Comparison of ENCODE assay signal across 8 mouse cellular contexts in genomic region chr1:172026201-172026901, GRCm38 (mm10). TPM values are rescaled to one million over a fixed set of nuclear protein-coding genes. Genes with fewer than 3 reads are reported as not detected.
A peak's percentile ranks its signal among the peaks of the same experiment; 100 is the strongest.
DNase-seq lines count a peak whose midpoint lies in the region; ATAC-seq and TF ChIP-seq lines count a peak whose summit lies in the region.

No protein-coding gene starts in this region.

- peak; percentile 37 for ATAC-seq in intestine, postnatal 0 days

- peak; percentile 40 to 54 for DNase-seq in layer of hippocampus, postnatal 10 days (ENCODE audit: low spot score in 2 of 2)
- no peak for DNase-seq in layer of hippocampus, postnatal 36 days
- peak; percentile 60 for DNase-seq in forebrain, embryonic 10.5 days (ENCODE audit: extremely low spot score, low spot score)
- DNase-seq in naive thymus-derived CD4-positive, alpha-beta T cell, adult 2 months (ENCODE audit: low read depth), result peak; percentile 63
- DNase-seq in urinary bladder, postnatal 10 days (ENCODE audit: low spot score), result no peak
- no peak for DNase-seq in right cerebral cortex, postnatal 36 days (ENCODE audit: low spot score in 2 of 2)

- peaks cover 2% of the 10 kb centered on the region for H3K4me1 ChIP-seq in bone marrow, adult 2 months (ENCODE audit: control insufficient read depth, insufficient read depth, low read length)
- H3K4me1 ChIP-seq in forebrain, embryonic 10.5 days, result peaks cover 78% of the 10 kb centered on the region
- no peaks in the 10 kb centered on the region for H3K4me1 ChIP-seq in intestine, postnatal 0 days (replicated peaks; ENCODE audit: control insufficient read depth, insufficient read depth, low read length)

- peak overlapping the region; percentile 66 for H3K4me3 ChIP-seq in bone marrow, adult 2 months (replicated peaks; ENCODE audit: control insufficient read depth, low read depth, low read length)
- peak overlapping the region; percentile 94 for H3K4me3 ChIP-seq in forebrain, embryonic 10.5 days
- H3K4me3 ChIP-seq in intestine, postnatal 0 days (ENCODE audit: low read depth, low read length), result peak overlapping the region; percentile 94

- WGBS in bone marrow, adult 2 months, result 15% methylated on average over 23 of the region's 23 CpGs
- WGBS in forebrain, embryonic 10.5 days, result 2% methylated on average over 23 of the region's 23 CpGs
- 7% methylated on average over 23 of the region's 23 CpGs for WGBS in intestine, postnatal 0 days

- no peaks in the 10 kb centered on the region for H3K9me3 ChIP-seq in forebrain, embryonic 10.5 days
- H3K9me3 ChIP-seq in intestine, postnatal 0 days (ENCODE audit: control insufficient read depth), result no peaks in the 10 kb centered on the region

- no peak for TF ChIP-seq POLR2A in bone marrow, adult 2 months (IDR thresholded peaks at IDR 0.05; ENCODE audit: borderline replicate concordance, control insufficient read depth, low read depth, low read length)

- TF ChIP-seq CTCF in bone marrow, adult 2 months (IDR thresholded peaks at IDR 0.05; ENCODE audit: control insufficient read depth, insufficient read depth, low read length), result no peak
- no peak for TF ChIP-seq CTCF in intestine, postnatal 0 days (IDR thresholded peaks at IDR 0.05; ENCODE audit: low read depth)

- no peaks in the 10 kb centered on the region for H3K27me3 ChIP-seq in forebrain, embryonic 10.5 days (ENCODE audit: poor library complexity, severe bottlenecking)
- no peaks in the 10 kb centered on the region for H3K27me3 ChIP-seq in intestine, postnatal 0 days (replicated peaks; ENCODE audit: control insufficient read depth, insufficient read depth, low read length)

- H3K27ac ChIP-seq in bone marrow, adult 2 months (ENCODE audit: control insufficient read depth, insufficient read depth, low read depth, low read length, poor library complexity), result no peak overlapping the region
- peak overlapping the region; percentile 100 for H3K27ac ChIP-seq in forebrain, embryonic 10.5 days
- peak overlapping the region; percentile 72; the same call in 1 of the 2 replicates for H3K27ac ChIP-seq in intestine, postnatal 0 days (ENCODE audit: low read depth, low read length)

- peaks cover 24% of the 10 kb centered on the region for H3K36me3 ChIP-seq in forebrain, embryonic 10.5 days (replicated peaks)
- no peaks in the 10 kb centered on the region for H3K36me3 ChIP-seq in intestine, postnatal 0 days (ENCODE audit: control insufficient read depth, insufficient read depth)

- H3K4me2 ChIP-seq in intestine, postnatal 0 days (replicated peaks; ENCODE audit: low read depth), result peak overlapping the region; percentile 93

- H3K9ac ChIP-seq in intestine, postnatal 0 days (ENCODE audit: low read depth, low read length), result peak overlapping the region; percentile 77

RNA-seq across cellular contexts. Expression of gene Vangl2, which starts 1.9 kb away (rescaled TPM):
- total RNA-seq in layer of hippocampus, postnatal 10 days (2021), result 10 to 100 TPM; 32.3 to 33.0 TPM
- 10 to 100 TPM; 14.8 to 16.0 TPM for total RNA-seq in layer of hippocampus, postnatal 36 days (2021)
- 1.8 and 2.2 TPM in 2 replicates for polyA plus RNA-seq in bone marrow, adult 2 months (2011; ENCODE audit: insufficient read depth, insufficient read length, low replicate concordance, missing spikeins)
- polyA plus RNA-seq in forebrain, embryonic 10.5 days (2016; fragmentation: Nextera tagmentation; extraction: Ambion mirVana), result 40.6 and 41.7 TPM in 2 replicates
- 2.8 and 3.3 TPM in 2 replicates for polyA plus RNA-seq in intestine, postnatal 0 days (2015; fragmentation: Nextera tagmentation; extraction: Ambion mirVana)

RNA-seq across cellular contexts. Expression of gene Nhlh1, which starts 31.0 kb away (rescaled TPM):
- 1 to 10 TPM; 1.8 TPM for total RNA-seq in layer of hippocampus, postnatal 10 days (2021)
- total RNA-seq in layer of hippocampus, postnatal 36 days (2021), result 1 to 10 TPM; 1.3 to 1.5 TPM
- polyA plus RNA-seq in bone marrow, adult 2 months (2011; ENCODE audit: insufficient read depth, insufficient read length, low replicate concordance, missing spikeins), result not detected in 2 replicates
- 1.6 and 2.7 TPM in 2 replicates for polyA plus RNA-seq in forebrain, embryonic 10.5 days (2016; fragmentation: Nextera tagmentation; extraction: Ambion mirVana)
- polyA plus RNA-seq in intestine, postnatal 0 days (2015; fragmentation: Nextera tagmentation; extraction: Ambion mirVana), result 0.05 TPM in 1 of 2 replicates, not detected in the other

RNA-seq across cellular contexts. Expression of gene Copa, which starts 56.0 kb away (rescaled TPM):
- 100 to 1,000 TPM; 165 TPM for total RNA-seq in layer of hippocampus, postnatal 10 days (2021)
- 100 to 1,000 TPM; 144 TPM for total RNA-seq in layer of hippocampus, postnatal 36 days (2021)
- polyA plus RNA-seq in bone marrow, adult 2 months (2011; ENCODE audit: insufficient read depth, insufficient read length, low replicate concordance, missing spikeins), result 35.1 and 45.8 TPM in 2 replicates
- 176 TPM in 2 replicates for polyA plus RNA-seq in forebrain, embryonic 10.5 days (2016; fragmentation: Nextera tagmentation; extraction: Ambion mirVana)
- polyA plus RNA-seq in intestine, postnatal 0 days (2015; fragmentation: Nextera tagmentation; extraction: Ambion mirVana), result 133 and 139 TPM in 2 replicates

RNA-seq across cellular contexts. Expression of gene Ncstn, which starts 56.2 kb away (rescaled TPM):
- 10 to 100 TPM; 72.0 to 79.4 TPM for total RNA-seq in layer of hippocampus, postnatal 10 days (2021)
- total RNA-seq in layer of hippocampus, postnatal 36 days (2021), result 10 to 100 TPM; 57.1 to 60.1 TPM
- polyA plus RNA-seq in bone marrow, adult 2 months (2011; ENCODE audit: insufficient read depth, insufficient read length, low replicate concordance, missing spikeins), result 15.7 and 47.9 TPM in 2 replicates
- polyA plus RNA-seq in forebrain, embryonic 10.5 days (2016; fragmentation: Nextera tagmentation; extraction: Ambion mirVana), result 91.6 and 95.3 TPM in 2 replicates
- polyA plus RNA-seq in intestine, postnatal 0 days (2015; fragmentation: Nextera tagmentation; extraction: Ambion mirVana), result 110 and 115 TPM in 2 replicates

Comparison
In these comparisons a context has a peak if more than half of its experiments do, and no peak if none do; other contexts are left out.
1. DNase-seq: peak in layer of hippocampus, postnatal 10 days (2 of 2), forebrain, embryonic 10.5 days (single experiment) and naive thymus-derived CD4-positive, alpha-beta T cell, adult 2 months (single experiment); none in layer of hippocampus, postnatal 36 days (0 of 2), urinary bladder, postnatal 10 days (single experiment) and right cerebral cortex, postnatal 36 days (0 of 2).
2. Peak in every context shown above with its lines, with median percentiles within 50 percentile points of each other: H3K4me3 ChIP-seq.